Mouse (Mus musculus): ENCODE data around the gene Cited2.

GRCm38 (mm10) chr10:17705466-17705973 is 17.5 kb upstream of the Cited2 start:
- TF ChIP-seq POLR2A (IDR thresholded peaks at IDR 0.05; ENCODE audit: extremely low read depth, insufficient read depth, low read length) (no peak), CTCF (IDR thresholded peaks at IDR 0.05; ENCODE audit: low read depth, low read length) (no peak)

Data from liver, adult 2 months (tissue).